ENCODE assay signal across 7 mouse cellular contexts in the genomic region with DNA sequence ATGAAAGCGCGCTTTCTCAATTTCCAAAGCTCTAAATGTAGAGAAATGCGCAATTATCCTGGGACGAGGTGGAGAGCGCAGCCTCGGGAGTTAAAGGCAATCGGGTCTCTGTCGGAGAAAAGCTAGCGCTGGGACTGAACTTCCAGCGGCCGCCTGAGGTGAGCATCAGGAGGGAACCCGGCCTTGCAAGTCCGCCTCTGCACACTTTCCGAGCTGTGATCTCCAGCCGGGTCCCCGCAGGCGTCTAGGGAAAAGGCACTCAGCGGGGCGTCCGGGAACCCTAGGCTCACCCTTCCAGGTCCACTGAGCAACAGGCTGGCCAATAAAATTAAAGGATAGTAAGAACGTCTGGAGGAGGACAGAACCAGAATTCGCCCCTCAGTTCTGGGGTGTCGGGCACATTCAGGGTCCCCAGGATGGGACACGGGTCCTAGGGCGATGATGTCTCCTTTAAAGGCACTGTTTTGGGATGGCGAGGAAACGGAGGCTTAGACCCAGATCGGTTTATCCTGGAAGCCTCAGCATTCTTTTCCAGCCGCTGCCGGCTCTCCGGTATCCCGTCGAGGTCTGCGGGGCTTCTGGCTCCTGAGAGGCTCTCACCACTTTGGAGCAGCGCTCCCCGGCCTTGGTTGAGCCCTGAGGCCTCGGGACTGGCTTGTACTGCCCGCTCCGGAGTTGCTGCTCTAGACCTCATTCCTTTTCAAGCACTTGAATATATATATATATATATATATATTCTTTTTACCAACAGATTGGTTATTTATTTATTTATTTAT.
DNase-seq lines count a peak whose midpoint lies in the region; ATAC-seq and TF ChIP-seq lines count a peak whose summit lies in the region.

No protein-coding gene starts in this region.

- no peaks in the 10 kb centered on the region; the same call in 1 of the 2 replicates for H3K9me3 ChIP-seq in lung, embryonic 16.5 days (ENCODE audit: control insufficient read depth, low read length)
- no peaks in the 10 kb centered on the region for H3K9me3 ChIP-seq in embryonic facial prominence, embryonic 13.5 days
- H3K9me3 ChIP-seq in intestine, embryonic 15.5 days, result no peaks in the 10 kb centered on the region
- no peaks in the 10 kb centered on the region for H3K9me3 ChIP-seq in midbrain, postnatal 0 days (ENCODE audit: low read length)

- no peak overlapping the region for H3K9ac ChIP-seq in lung, embryonic 16.5 days (ENCODE audit: low read length)
- peak overlapping the region; percentile 58 for H3K9ac ChIP-seq in embryonic facial prominence, embryonic 13.5 days
- H3K9ac ChIP-seq in intestine, embryonic 15.5 days, result no peak overlapping the region
- H3K9ac ChIP-seq in midbrain, postnatal 0 days (replicated peaks; ENCODE audit: low read length, poor library complexity, severe bottlenecking), result no peak overlapping the region

- H3K27me3 ChIP-seq in lung, embryonic 16.5 days (ENCODE audit: control insufficient read depth, insufficient read depth, low read depth, low read length), result peaks cover 56% of the 10 kb centered on the region
- H3K27me3 ChIP-seq in embryonic facial prominence, embryonic 13.5 days, result peaks cover 73% of the 10 kb centered on the region
- peaks cover 33% of the 10 kb centered on the region for H3K27me3 ChIP-seq in intestine, embryonic 15.5 days (replicated peaks)
- H3K27me3 ChIP-seq in midbrain, postnatal 0 days (ENCODE audit: insufficient read depth, low read length), result peaks cover 57% of the 10 kb centered on the region

- 2% methylated on average over 39 of the region's 39 CpGs for WGBS in lung, embryonic 16.5 days
- under 1% methylated on average over 39 of the region's 39 CpGs for WGBS in embryonic facial prominence, embryonic 13.5 days
- WGBS in intestine, embryonic 15.5 days, result 1% methylated on average over 39 of the region's 39 CpGs
- WGBS in midbrain, postnatal 0 days, result under 1% methylated on average over 39 of the region's 39 CpGs

- DNase-seq in lung, adult 18-20 months, result no peak
- DNase-seq in midbrain, postnatal 0 days (ENCODE audit: low spot score), result no peak
- no peak for DNase-seq in urinary bladder, postnatal 10 days (ENCODE audit: low spot score)
- DNase-seq in urinary bladder, adult 18-20 months (ENCODE audit: low spot score in 2 of 2), result no peak

- peak overlapping the region; percentile 28 for H3K4me3 ChIP-seq in lung, embryonic 16.5 days (ENCODE audit: low read length)
- peak overlapping the region; percentile 40 for H3K4me3 ChIP-seq in embryonic facial prominence, embryonic 13.5 days
- H3K4me3 ChIP-seq in intestine, embryonic 15.5 days (replicated peaks), result peak overlapping the region; percentile 19
- H3K4me3 ChIP-seq in midbrain, postnatal 0 days (ENCODE audit: low read depth, low read length), result peak overlapping the region; percentile 9; the same call in 1 of the 2 replicates

- H3K4me2 ChIP-seq in lung, embryonic 16.5 days (ENCODE audit: low read depth, low read length), result peak overlapping the region; percentile 45
- peak overlapping the region; percentile 58 for H3K4me2 ChIP-seq in embryonic facial prominence, embryonic 13.5 days
- H3K4me2 ChIP-seq in intestine, embryonic 15.5 days (replicated peaks), result peak overlapping the region; percentile 56
- peak overlapping the region; percentile 33 for H3K4me2 ChIP-seq in midbrain, postnatal 0 days (ENCODE audit: low read depth, low read length, poor library complexity, severe bottlenecking)

- H3K27ac ChIP-seq in lung, embryonic 16.5 days (ENCODE audit: low read length), result no peak overlapping the region
- H3K27ac ChIP-seq in embryonic facial prominence, embryonic 13.5 days, result no peak overlapping the region
- H3K27ac ChIP-seq in intestine, embryonic 15.5 days, result no peak overlapping the region
- no peak overlapping the region for H3K27ac ChIP-seq in midbrain, postnatal 0 days (ENCODE audit: low read depth, low read length)

- TF ChIP-seq CTCF in midbrain, postnatal 0 days (IDR thresholded peaks at IDR 0.05), result no peak

- peaks cover 6% of the 10 kb centered on the region; the same call in 1 of the 2 replicates for H3K4me1 ChIP-seq in lung, embryonic 16.5 days (replicated peaks; ENCODE audit: control insufficient read depth, insufficient read depth, low read length)
- 0 out of 2 replicates have a peak, but pooled peaks cover 13% of the 10 kb centered on the region for H3K4me1 ChIP-seq in embryonic facial prominence, embryonic 13.5 days
- H3K4me1 ChIP-seq in intestine, embryonic 15.5 days (replicated peaks), result 0 out of 2 replicates have a peak, but pooled peaks cover 4% of the 10 kb centered on the region
- no peaks in the 10 kb centered on the region; the same call in 1 of the 2 replicates for H3K4me1 ChIP-seq in midbrain, postnatal 0 days (ENCODE audit: insufficient read depth, low read length)

- ATAC-seq in lung, embryonic 16.5 days (ENCODE audit: low read depth), result peak; percentile 49
- no peak for ATAC-seq in embryonic facial prominence, embryonic 13.5 days (ENCODE audit: insufficient number of reproducible peaks, insufficient read depth, low FRiP score, low TSS enrichment, low read depth)
- ATAC-seq in intestine, embryonic 15.5 days, result peak; percentile 76
- peak; percentile 47; the same call in 1 of the 2 replicates for ATAC-seq in midbrain, postnatal 0 days (ENCODE audit: low FRiP score)

- H3K36me3 ChIP-seq in lung, embryonic 16.5 days (ENCODE audit: control insufficient read depth, insufficient read depth, low read length), result no peaks in the 10 kb centered on the region
- no peaks in the 10 kb centered on the region for H3K36me3 ChIP-seq in embryonic facial prominence, embryonic 13.5 days
- no peaks in the 10 kb centered on the region for H3K36me3 ChIP-seq in intestine, embryonic 15.5 days
- H3K36me3 ChIP-seq in midbrain, postnatal 0 days (ENCODE audit: insufficient read depth, low read length), result no peaks in the 10 kb centered on the region
